Mouse (Mus musculus) cerebellum, postnatal 36 days (tissue): ENCODE data around the gene 2310022A10Rik.

Experiments
- DNase-seq, 2 experiments: peaks; one replicate each; pipeline ENCODE4 v3.0.0; 2021 to 2022; ENCODE audit warnings: mixed read lengths in 2 of 2

2310022A10Rik gene

DNA sequence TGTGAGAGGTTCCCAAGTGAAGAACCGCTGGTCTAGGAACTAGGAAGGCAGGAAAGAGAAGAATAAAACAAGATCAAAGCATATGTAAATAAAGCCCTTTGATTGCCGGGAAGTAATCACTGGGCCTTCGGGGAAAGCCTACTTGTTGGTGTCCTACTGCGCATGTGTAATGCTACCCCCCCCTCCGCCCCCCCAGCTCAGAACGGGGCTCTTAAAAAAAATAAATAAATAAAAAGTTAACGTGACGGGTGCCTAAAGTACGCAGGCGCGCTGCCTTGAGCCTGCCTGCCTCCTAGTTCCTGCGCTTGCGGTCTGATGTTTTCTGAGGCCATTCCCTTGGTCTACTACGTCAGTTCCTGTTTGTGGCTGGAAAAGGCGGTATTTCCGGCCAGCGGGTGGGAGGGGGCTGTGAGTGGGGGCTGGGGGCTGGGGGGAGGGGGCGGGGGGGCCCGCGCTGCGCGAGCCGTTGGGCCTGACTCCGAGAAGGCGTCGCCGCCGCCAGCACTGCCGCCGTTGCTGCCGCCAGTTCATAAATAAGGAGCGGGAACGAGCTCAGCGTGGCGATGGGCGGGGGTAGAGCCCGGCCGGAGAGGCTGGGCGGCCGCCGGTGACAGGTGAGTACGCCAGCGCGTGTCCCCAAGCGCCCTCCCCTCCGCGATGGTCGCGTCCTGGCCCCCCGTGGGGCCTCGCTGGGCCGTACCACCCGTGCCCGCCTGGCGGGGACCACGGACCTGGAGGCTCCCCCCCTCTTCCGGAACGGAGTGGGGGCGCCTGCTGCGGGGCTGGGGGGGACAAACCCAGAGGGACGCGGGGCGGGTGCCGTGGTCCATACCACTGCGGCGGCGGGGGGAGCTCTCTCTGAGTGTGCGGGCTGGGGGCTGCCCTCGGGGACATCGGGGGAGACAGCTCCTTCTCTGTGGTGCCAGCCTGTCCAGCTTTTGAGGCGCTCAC lies 38.5 kb downstream of the 2310022A10Rik start, which contains the start of gene Akt2:
Gene Akt2 (plus strand): TSS at position 287 of the 951 bp plus-strand sequence.
- DNase-seq: peak; percentile 96 to 98

DNA sequence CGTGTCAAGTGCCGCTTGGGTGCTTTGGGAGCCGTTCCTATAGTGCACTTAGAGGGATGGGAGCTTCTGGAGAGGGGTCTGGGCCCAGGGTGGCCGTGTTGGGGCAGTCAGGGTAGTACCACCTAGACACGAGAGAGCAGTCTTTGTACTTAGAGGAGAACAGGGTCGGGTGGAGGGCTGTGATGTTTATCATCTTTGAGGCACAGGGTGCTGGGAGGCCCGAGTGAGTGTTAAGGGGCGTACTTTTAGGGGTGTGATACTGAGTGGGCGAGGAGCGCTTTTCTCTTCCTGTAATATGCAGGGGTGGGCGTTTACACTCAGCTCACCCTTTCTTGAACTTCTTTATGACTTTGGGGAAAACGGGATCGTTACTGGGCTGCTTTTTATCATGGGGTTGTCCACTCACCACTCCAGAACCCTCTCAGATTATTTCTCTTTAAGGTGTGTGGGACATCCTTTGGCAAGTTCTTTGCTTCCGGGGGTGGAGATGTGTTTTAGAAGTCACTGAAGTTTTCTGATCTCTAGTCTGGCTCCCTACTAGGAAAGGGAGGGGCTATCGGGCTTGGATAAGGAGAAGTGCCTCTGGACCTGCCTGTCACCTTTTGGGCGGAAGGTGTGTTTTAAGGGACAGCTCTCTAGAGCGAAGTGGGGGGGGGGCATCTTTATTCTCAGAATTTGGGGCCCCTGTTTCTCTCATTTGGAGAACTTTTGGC lies 39.3 kb downstream of the 2310022A10Rik start:
- DNase-seq: peak in 1 of 2 experiments; percentile 31

DNA sequence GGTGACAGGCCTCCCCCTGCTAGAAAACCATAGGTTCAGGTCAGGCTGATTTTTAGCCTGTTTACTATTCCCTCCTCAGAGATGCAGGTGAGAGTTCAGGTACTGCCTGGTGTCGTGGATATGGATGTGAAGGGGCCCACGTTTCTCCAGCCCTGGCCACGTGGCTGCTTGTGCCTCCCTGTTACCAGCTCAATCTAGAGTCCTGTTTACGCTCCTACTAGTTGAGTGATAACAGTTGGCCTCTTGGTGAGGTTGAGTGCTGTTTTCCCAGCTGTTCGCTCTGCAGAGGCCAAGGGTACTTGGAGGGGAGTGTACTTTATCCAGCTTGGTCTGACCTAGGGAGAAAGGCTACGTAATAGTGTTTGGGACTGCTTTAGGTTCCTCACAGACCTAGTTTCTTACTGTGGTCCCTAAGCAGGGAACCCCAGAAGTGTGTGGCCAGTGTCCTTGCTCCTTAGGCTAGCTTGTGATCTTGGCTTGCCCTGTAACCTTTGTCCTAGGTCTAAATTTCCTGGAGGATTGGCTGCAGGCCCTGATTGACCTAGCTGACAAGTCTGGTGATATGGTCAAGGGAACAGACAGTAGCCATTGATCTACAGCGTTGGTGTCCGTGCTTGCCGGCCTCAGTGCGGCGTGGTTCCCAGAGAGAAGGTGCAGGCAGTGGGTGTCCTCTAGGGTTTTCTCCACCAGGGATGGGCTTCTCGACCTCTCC lies 40.1 kb downstream of the 2310022A10Rik start:
- no peak for DNase-seq

DNA sequence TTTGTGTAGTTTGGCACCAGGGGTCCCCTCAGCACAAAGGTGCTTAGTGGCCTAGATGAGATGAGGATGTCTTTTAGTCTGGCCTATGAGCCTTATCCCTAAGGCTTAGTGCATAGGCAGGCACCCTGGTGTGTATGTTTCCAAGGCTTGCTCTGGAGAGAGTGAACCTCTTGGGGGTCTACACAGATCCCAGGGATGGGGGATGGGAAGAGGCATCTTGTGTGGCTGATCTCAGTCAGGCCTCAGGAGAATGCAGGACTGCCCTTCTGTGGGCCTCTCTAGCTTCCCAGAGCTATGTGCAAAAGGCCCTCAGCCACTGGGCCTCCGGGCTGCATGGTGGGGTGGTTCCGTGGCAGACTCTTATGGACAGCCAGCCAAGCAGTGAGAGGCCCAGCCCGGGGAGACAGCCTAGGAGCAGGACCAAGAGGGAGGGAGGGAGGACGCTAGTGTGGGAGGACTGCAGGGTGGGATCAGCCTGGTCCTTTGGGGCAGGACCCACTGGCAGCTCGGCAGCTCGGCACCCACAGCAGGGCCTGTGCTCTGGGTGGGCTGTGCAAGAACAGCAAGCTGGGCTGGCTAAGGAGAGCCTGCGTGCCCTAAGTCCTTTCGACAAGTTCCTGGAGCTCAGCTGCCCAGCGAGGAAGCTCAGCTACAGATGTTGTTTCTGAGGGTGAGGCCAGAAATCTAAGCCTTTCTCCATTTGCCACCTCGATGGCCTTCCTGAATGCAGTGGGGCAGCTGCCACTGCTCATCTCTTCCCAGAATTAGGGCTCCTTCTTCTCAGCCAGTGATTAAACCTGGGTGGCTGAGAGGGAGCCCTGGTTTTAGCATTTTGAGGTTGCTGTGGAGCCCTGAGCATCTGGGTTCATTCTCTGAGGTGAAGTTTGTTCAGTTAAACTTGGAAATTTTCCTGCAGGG lies 43.8 kb downstream of the 2310022A10Rik start:
- DNase-seq: peak in 1 of 2 experiments; percentile 32

GRCm38 (mm10) chr7:27598053-27598452 lies 45.0 kb downstream of the 2310022A10Rik start:
- no peak for DNase-seq

DNA sequence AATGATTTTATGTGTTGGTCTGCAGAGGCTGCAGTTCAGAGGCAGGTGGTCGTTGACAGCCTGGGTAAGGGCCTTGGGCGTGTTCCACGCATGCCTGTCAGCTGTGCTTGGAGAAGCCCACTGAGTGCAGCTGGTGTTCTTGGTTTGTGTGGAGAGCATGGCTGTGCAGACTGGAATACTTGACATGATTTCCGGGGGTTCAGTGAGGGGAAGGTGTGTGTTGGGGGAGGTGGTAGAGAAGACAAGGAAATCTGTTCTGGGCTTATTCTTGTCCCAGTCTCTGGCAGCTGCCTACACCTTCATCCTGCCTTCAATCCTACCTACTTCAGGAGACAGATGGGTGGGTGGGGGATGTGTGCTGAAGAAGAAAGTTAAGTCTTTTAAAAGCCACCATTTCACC lies 48.6 kb downstream of the 2310022A10Rik start:
- DNase-seq: no peak

- DNase-seq: no peak
Measured at GRCm38 (mm10) chr7:27602161-27602560, 49.1 kb downstream of the 2310022A10Rik start.

GRCm38 (mm10) chr7:27602835-27603234 lies 49.8 kb downstream of the 2310022A10Rik start:
- no peak for DNase-seq

DNA sequence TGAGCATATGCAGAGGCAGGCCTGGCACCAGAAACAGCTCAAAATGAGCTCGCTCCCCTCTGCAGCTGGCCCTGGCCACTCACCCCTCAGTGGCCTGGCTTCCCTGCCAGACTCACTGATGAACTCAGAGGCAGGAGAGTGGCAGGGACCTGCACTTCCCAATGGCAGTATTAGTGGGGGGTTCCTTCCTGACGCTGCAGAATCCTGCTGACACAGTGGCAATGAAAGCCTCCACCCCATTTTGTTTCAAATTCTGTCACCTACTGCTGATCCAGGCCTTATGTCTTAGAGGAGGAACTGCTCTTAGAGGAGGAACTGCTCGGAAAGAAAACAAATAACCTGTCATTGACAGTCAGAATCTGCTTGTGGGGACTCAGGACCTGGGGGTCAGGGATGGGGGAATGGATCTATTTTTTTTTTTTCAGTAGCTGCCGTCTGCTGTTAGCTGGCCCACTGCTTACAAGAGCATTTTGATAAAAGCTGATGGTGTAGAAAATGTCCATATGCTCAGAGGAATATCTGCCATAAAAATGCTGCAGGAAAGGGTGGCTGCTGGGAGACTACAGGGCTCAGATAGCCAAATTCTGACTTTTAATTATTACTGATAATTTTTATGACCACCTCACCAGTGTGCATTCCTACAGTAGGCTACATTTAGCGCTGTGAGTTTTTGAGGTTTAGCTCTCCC lies 51.8 kb downstream of the 2310022A10Rik start:
- peak; percentile 62 to 64 for DNase-seq

GRCm38 (mm10) chr7:27605499-27606285 lies 52.7 kb downstream of the 2310022A10Rik start:
- peak; percentile 76 to 78 for DNase-seq

DNA sequence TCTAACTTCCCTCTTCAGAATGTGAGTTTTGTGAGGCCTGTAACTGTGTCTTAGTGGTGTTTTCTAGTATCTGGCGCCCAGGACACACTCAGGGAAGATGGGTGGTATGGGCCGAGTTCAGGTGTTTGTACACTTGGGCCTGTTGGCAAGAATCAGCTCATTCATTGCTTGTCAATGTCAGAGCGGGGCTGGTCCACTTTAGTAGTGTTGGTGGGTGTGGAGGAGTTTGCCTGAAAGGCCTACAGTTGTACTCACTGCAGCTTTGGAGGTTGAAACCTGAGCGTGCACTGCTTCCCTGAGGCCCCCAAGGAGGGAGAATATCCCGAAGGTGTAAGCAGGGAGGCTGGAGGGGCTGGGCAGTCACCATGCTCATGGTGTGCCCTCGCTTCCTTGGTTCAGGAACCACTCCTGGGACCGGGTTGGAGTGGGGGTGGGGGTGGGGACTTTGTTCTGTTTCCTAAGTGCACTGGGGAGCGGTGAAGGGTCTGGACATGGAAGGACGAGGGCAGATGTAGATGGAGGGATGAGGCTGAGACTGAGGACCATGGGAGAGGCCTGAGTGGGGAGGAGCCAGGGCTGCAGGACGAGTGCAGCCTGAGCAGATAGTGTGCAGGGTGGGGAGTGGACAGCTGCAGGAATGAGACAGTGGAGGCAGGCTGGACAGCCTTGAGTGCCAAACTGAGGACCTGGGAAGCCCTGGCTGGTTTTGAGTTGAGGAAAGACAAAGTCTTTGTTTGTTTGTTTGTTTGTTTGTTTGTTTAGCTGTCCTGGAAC lies 53.6 kb downstream of the 2310022A10Rik start:
- no peak for DNase-seq

DNA sequence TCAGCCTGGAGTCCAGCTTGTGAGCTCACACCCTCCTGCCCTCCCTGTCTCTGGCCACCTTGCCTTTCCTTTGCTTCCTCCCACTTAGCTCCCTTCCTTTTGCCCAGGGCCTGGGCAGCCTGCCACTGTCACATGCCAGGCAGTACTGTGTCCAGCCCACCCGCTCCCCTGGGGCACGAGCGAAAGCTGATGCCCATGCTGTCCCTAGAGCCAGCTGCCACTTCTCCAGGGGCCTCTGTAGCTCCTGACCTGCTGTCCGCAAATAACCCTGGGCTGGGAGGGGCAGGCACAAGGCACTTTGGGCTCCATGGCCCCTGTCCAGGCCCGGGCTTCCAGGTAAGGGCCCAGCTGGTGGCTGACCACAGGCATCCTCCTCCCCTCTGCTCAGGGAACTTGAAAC lies 54.5 kb downstream of the 2310022A10Rik start:
- peak; percentile 88 to 93 for DNase-seq

DNA sequence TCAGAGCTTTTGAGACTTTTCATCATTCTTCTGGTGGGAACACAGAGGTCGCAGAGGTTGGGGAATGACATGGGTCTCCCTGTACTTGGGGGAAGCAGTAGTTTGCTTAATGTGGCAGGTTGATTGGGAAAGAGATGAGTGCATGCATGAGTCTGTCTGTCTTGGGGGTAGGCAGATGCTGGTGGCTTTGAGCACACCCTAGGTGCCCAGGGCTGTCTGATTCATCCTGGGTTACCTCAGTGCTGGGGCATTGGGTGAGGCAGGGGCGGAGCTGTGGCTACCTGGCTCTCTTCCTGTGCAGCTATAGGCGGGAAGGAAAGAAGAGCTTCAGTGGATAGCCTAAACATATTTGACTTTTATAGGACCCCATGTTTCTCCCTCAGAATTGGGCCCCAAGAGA lies 55.1 kb downstream of the 2310022A10Rik start:
- DNase-seq: no peak

GRCm38 (mm10) chr7:27609285-27609684 lies 56.3 kb downstream of the 2310022A10Rik start:
- no peak for DNase-seq

DNA sequence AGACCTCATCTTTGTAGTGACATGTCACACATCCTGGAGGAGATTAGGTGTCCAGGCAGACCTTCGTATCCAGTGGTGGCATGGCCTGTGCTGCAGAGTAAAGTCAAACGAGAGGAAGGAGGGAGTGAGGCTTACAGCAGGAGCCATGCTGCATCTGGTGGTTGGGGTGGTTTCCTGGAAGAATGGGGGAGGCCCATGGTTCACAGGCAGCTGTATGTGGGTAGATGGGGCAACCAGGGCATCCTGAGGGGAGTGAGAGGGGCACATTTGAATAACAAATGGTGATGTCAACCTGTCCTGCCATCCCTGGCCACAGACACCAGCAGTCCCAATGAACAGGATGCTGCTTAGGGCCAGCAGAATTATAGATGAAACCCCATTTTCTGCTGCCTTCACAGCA lies 56.7 kb downstream of the 2310022A10Rik start:
- no peak for DNase-seq

GRCm38 (mm10) chr7:27610370-27610769 lies 57.3 kb downstream of the 2310022A10Rik start:
- DNase-seq: no peak

GRCm38 (mm10) chr7:27610871-27611270 lies 57.8 kb downstream of the 2310022A10Rik start:
- no peak for DNase-seq

GRCm38 (mm10) chr7:27612940-27613339 lies 59.9 kb downstream of the 2310022A10Rik start:
- DNase-seq: no peak

DNA sequence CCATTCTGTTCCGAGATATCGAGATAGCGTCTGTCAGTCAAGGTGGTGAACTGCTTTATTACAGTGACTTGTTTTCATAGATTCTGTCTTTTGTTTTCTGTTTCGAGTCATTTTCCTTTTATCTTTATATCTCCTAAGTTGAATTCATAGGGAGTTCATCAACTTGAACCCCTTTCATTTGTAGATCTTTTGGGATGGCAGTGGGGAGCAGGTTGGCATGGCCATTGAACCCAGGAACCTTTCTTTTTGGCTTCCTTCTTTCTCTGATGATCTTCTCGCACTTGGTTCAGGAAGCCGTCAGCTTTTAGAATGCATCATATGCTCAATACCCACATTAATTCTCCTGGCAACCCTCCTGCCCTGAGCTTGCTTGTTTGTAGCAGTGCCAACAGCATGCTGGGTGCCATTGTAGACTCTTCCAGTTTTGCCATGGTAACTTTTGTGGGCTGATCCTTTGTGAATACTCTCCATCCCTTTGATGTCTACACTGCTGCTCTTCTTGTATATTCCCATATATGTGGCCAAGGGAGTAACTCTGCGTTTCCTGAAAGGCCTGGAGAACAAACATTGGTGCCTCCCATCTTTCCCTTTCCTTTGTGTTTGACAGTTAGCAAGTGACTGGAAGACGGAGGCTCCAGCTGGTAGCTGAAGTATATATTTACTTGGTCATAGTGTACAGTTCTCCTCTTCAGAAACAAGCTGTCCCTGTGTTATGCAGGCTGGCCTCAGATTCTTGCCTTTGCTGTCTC lies 60.9 kb downstream of the 2310022A10Rik start:
- DNase-seq: peak; percentile 71 to 79
